In the genomic region with DNA sequence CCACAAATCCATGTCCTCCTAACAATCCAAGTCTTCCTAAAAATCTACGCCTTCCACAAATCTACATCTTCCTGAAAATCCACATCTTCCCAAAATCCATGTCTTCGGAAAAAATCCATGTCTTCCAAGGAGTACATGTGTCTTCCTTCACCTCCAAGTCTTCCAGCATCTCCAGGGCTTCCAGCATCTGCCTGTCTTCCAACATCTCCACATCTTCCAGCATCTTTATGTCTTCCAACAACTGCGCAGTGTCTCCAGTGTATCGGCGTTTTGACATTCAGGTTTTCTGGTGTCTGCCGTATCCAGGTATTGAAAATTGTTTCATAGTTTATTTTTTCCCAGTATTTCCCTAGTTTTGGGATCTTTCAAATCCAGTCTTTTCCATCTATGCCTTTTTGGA, we compare ENCODE assay signal across 24 mouse cellular contexts. TPM values are rescaled to one million over a fixed set of nuclear protein-coding genes. Genes with fewer than 3 reads are reported as not detected.
DNase-seq lines count a peak whose midpoint lies in the region; ATAC-seq and TF ChIP-seq lines count a peak whose summit lies in the region.
"Had no signal": no experiment of that assay in that cellular context is flagged by ENCODE, and none has a peak within 500 bp of the region (broad histone marks: within the 10 kb centered on the region; RNA-seq: fewer than 3 reads in every experiment).

No protein-coding gene starts in this region.

- H3K27me3 ChIP-seq in CH12.LX (replicated peaks), result no peaks in the 10 kb centered on the region
- no peaks in the 10 kb centered on the region for H3K27me3 ChIP-seq in splenic B cell, adult 2 months (ENCODE audit: control insufficient read depth, insufficient read depth, low read length, poor library complexity, severe bottlenecking)
- H3K27me3 ChIP-seq: embryonic facial prominence, embryonic 12.5 days; forebrain, embryonic 12.5 days; heart, embryonic 15.5 days; hindbrain, embryonic 15.5 days had no signal

- no peaks in the 10 kb centered on the region for H3K9me3 ChIP-seq in CH12.LX (replicated peaks; ENCODE audit: low read length)

- no peak for TF ChIP-seq CTCF in CH12.LX (conservative IDR thresholded peaks at IDR 0.05 in 1 of 2, IDR thresholded peaks at IDR 0.05 in 1 of 2; ENCODE audit: low read depth in 2 of 2, low read length in 2 of 2)

- TF ChIP-seq POLR2A in CH12.LX (IDR thresholded peaks at IDR 0.05; ENCODE audit: low read depth, low read length), result no peak

- H3K4me3 ChIP-seq in CH12.LX (replicated peaks in 1 of 3; ENCODE audit: low read depth in 2 of 3, low read length in 2 of 3, poor library complexity in 1 of 3), result no peak overlapping the region
- H3K4me3 ChIP-seq: embryonic facial prominence, embryonic 12.5 days; forebrain, embryonic 12.5 days; heart, adult 2 months; heart, embryonic 15.5 days; hindbrain, embryonic 10.5 days; hindbrain, embryonic 15.5 days had no signal

- TF ChIP-seq EP300 in CH12.LX (IDR thresholded peaks at IDR 0.05; ENCODE audit: low read length), result no peak

- H3K4me1 ChIP-seq in CH12.LX (ENCODE audit: control insufficient read depth in 1 of 2, insufficient read depth in 2 of 2), result no peaks in the 10 kb centered on the region
- H3K4me1 ChIP-seq: embryonic facial prominence, embryonic 12.5 days; forebrain, embryonic 12.5 days; heart, embryonic 15.5 days; hindbrain, embryonic 10.5 days; hindbrain, embryonic 15.5 days had no signal

- H3K36me3 ChIP-seq in CH12.LX (replicated peaks in 1 of 2; ENCODE audit: control insufficient read depth in 1 of 2, insufficient read depth in 1 of 2, low read length in 1 of 2), result no peaks in the 10 kb centered on the region
- H3K36me3 ChIP-seq in splenic B cell, adult 2 months (ENCODE audit: control insufficient read depth, insufficient read depth, low read length, poor library complexity, severe bottlenecking), result no peaks in the 10 kb centered on the region
- H3K36me3 ChIP-seq: embryonic facial prominence, embryonic 12.5 days; forebrain, embryonic 12.5 days; heart, embryonic 15.5 days; hindbrain, embryonic 10.5 days had no signal

- no peak for TF ChIP-seq RAD21 in CH12.LX (IDR thresholded peaks at IDR 0.05; ENCODE audit: low read depth, low read length)

- DNase-seq in CD4-positive, CD25-positive, alpha-beta regulatory T cell, adult 2 months (ENCODE audit: low read depth, low spot score), result peak; percentile 2
- DNase-seq in CH12.LX (ENCODE audit: extremely low read depth), result peak; percentile 10
- peak; percentile 1 for DNase-seq in splenic B cell, adult 2 months (ENCODE audit: low read depth, low spot score)
- DNase-seq in layer of hippocampus, postnatal 36 days, result no peak
- no peak for DNase-seq in cerebellum, postnatal 4 days (ENCODE audit: low spot score in 2 of 2)
- DNase-seq: adrenal gland, postnatal 14 days; cerebellum, adult 18-20 months; cerebellum, adult 9-11 months; gastrocnemius, postnatal 14 days; heart, adult 2 months had no signal

- in situ Hi-C loops in CH12.LX (cut with MboI; ENCODE audit: low pct_ligation_motif_present, low pct_unique_long_range_greater_than_20kb, low sequenced_read_pairs), result no loop called here

- ATAC-seq in CD4-positive, CD25-positive, alpha-beta regulatory T cell, adult 4 months, result no peak
- ATAC-seq in megakaryocyte, adult 5-6 weeks (ENCODE audit: poor library complexity, severe bottlenecking), result peak; percentile 40; the same call in 1 of the 2 replicates
- no peak for ATAC-seq in inflammation-experienced regulatory T-cells, adult 6 months
- ATAC-seq: forebrain, embryonic 16.5 days; intestine, postnatal 0 days had no signal

- dilution Hi-C loops in CH12.LX (cut with MboI; ENCODE audit: extremely low pct_ligation_motif_present, extremely low pct_unique_long_range_greater_than_20kb, low sequenced_read_pairs), result no loop called here

- no peaks in the 10 kb centered on the region for H3K79me2 ChIP-seq in CH12.LX (replicated peaks; ENCODE audit: control insufficient read depth, extremely low read depth, insufficient read depth, poor library complexity, severe bottlenecking)

- no peak overlapping the region for H3K9ac ChIP-seq in CH12.LX (ENCODE audit: insufficient read depth, low read depth)
- H3K9ac ChIP-seq: embryonic facial prominence, embryonic 12.5 days; forebrain, embryonic 12.5 days; heart, embryonic 15.5 days; hindbrain, embryonic 15.5 days had no signal

- no peak overlapping the region for H3K27ac ChIP-seq in CH12.LX (ENCODE audit: insufficient read depth, low read depth)
- H3K27ac ChIP-seq: embryonic facial prominence, embryonic 12.5 days; forebrain, embryonic 12.5 days; heart, adult 2 months; heart, embryonic 15.5 days; hindbrain, embryonic 10.5 days; hindbrain, embryonic 15.5 days had no signal

- no peak overlapping the region for H3K4me2 ChIP-seq in CH12.LX (ENCODE audit: insufficient read depth, low read depth, poor library complexity, severe bottlenecking)
- H3K4me2 ChIP-seq: embryonic facial prominence, embryonic 12.5 days; forebrain, embryonic 12.5 days; heart, embryonic 11.5 days; heart, embryonic 15.5 days; hindbrain, embryonic 15.5 days had no signal

TF ChIP-seq in CH12.LX, 34 proteins besides CTCF, POLR2A, EP300 and RAD21:
- no peak for TF ChIP-seq HCFC1 (IDR thresholded peaks at IDR 0.05; ENCODE audit: low read depth, low read length)
- TF ChIP-seq MAFK (IDR thresholded peaks at IDR 0.05; ENCODE audit: insufficient replicate concordance, low read length), result no peak
- no peak for TF ChIP-seq TBP (conservative IDR thresholded peaks at IDR 0.05; ENCODE audit: low read depth, low read length)

RNA-seq across cellular contexts. Expression of gene Cdr1, which starts 0.5 kb away (rescaled TPM):
- polyA plus RNA-seq in CD4-positive, CD25-positive, alpha-beta regulatory T cell, adult 4 months (2017; shearing (Covaris generic)), result not detected
- not detected in 2 replicates for total RNA-seq in CH12.LX (2012; rRNA removed)
- total RNA-seq in CH12.LX (2014; rRNA removed), result not detected in 2 replicates
- polyA plus RNA-seq in CH12.LX (2012; ENCODE audit: insufficient read length, low read depth), result not detected in 2 replicates
- total RNA-seq in megakaryocyte, adult 5-6 weeks (2015), result not detected in 2 replicates
- total RNA-seq in megakaryocyte, adult 5-6 weeks (2017), result not detected in 2 replicates
- not detected for polyA plus RNA-seq in inflammation-experienced regulatory T-cells, adult 6 months (2017; shearing (Covaris generic))
- not detected for total RNA-seq in layer of hippocampus, postnatal 36 days (2021)
- total RNA-seq: adrenal gland, postnatal 14 days; ES-E14; gastrocnemius, postnatal 14 days; heart, adult 2 months; heart, postnatal 25 days had no signal
- polyA plus RNA-seq: embryonic facial prominence, embryonic 12.5 days; forebrain, embryonic 16.5 days; gonadal fat pad, adult 2 months; heart, adult 2 months; heart, embryonic 11.5 days; heart, embryonic 15.5 days; hindbrain, embryonic 15.5 days had no signal

Comparison
In these comparisons a context has a peak if more than half of its experiments do, and no peak if none do; other contexts are left out.
1. DNase-seq: peak in CD4-positive, CD25-positive, alpha-beta regulatory T cell, adult 2 months (single experiment), CH12.LX (single experiment) and splenic B cell, adult 2 months (single experiment); none in layer of hippocampus, postnatal 36 days (0 of 2) and cerebellum, postnatal 4 days (0 of 2).